Mouse (Mus musculus) brain, embryonic 14.5 days (tissue): ENCODE data around the gene Slc35f3.

Experiments
- CTCF ChIP-seq: fragments of 200-500 bp; IDR thresholded peaks from 2 replicates; pipeline ENCODE4 v1.5.1; 2012; ENCODE audit warnings: inconsistent platforms, mild to moderate bottlenecking, moderate library complexity, borderline replicate concordance; ENCODE audit not compliant: insufficient read depth, insufficient read length; ENCODE audit errors: extremely low read depth
- POLR2A ChIP-seq: fragments of 200-500 bp; IDR thresholded peaks from 2 replicates; pipeline ENCODE4 v1.6.1; 2012; ENCODE audit warnings: mild to moderate bottlenecking, inconsistent platforms, borderline replicate concordance; ENCODE audit not compliant: poor library complexity, insufficient read depth, insufficient read length, severe bottlenecking; ENCODE audit errors: extremely low read depth

DNA sequence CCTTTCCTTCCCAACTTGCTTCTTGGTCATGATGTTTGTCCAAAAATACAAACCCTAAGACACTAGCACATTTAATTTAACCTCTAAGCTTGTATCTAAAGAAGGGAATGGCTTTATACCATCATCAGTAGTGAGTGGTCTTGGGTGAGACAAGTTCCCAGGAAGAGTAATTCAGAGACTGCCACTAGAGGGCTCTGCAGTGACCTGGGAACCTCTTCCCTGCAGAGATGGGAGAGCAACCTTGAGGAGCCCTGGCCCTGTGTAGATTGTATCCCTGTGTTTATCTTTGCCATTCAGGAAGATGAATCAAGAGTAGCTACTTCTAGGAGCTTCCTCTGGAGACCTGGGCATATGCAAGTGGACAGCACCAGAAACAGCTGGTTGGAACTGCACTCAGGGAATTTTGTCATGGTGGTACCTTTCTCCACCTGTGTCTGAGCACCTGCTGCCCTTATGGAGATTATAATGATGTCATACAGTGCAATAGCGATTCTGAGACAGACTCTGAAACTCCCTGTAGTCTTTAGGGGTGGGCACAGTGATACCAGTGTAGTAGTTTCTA, 993 bp upstream of the Slc35f3 start:
- TF ChIP-seq CTCF = peak; percentile 78
- no peak for TF ChIP-seq POLR2A
